Mouse (Mus musculus) stomach, embryonic 15.5 days (tissue): ENCODE measurements around the gene Btg2. TPM values are rescaled to one million over a fixed set of nuclear protein-coding genes. Genes with fewer than 3 reads are reported as not detected.

Experiments used
- ATAC-seq: fragments of 200-750 bp; cut with Nextera tagmentation; 2 replicates; pipeline ENCODE4 v1.8.0; 2017; ENCODE audit warnings: low read depth, moderate number of reproducible peaks, moderate TSS enrichment; ENCODE audit not compliant: insufficient read depth, low FRiP score
- H3K27ac ChIP-seq: fragments of 300-500 bp; sonication (generic); 2 replicates; pipeline ENCODE4 v1.5.1; 2015; ENCODE audit warnings: mild to moderate bottlenecking, inconsistent platforms
- H3K27me3 ChIP-seq: fragments of 300-500 bp; sonication (generic); replicated peaks from 2 replicates; pipeline ENCODE4 v1.6.1; 2015; ENCODE audit warnings: inconsistent platforms
- H3K36me3 ChIP-seq: fragments of 300-500 bp; sonication (generic); 2 replicates; pipeline ENCODE4 v1.6.1; 2015; ENCODE audit warnings: inconsistent platforms
- H3K4me1 ChIP-seq: fragments of 300-500 bp; sonication (generic); 2 replicates; pipeline ENCODE4 v1.6.1; 2015; ENCODE audit warnings: inconsistent platforms
- H3K4me2 ChIP-seq: fragments of 300-500 bp; sonication (generic); 2 replicates; pipeline ENCODE4 v1.6.1; 2015; ENCODE audit warnings: mild to moderate bottlenecking, inconsistent platforms
- H3K4me3 ChIP-seq: fragments of 300-500 bp; sonication (generic); replicated peaks from 2 replicates; pipeline ENCODE4 v1.5.1; 2015; ENCODE audit warnings: inconsistent platforms
- H3K9ac ChIP-seq: fragments of 300-500 bp; sonication (generic); 2 replicates; pipeline ENCODE4 v1.6.1; 2015; ENCODE audit warnings: inconsistent platforms
- H3K9me3 ChIP-seq: fragments of 300-500 bp; sonication (generic); 2 replicates; pipeline ENCODE4 v1.6.1; 2016; ENCODE audit warnings: inconsistent platforms
- WGBS: fragments of 180-500 bp; shearing (Covaris S2); methylation state at CpG from one replicate; pipeline ENCODE4 v1.1.7; 2015; 5-methylcytosine and 5-hydroxymethylcytosine counted together
- polyA plus RNA-seq: library from polyadenylated mRNA; unstranded; fragments of >200 nt; fragmentation: Nextera tagmentation; extraction: Ambion mirVana; gene quantifications from 2 replicates; pipeline ENCODE4 v1.2.1, GENCODE M21; 2015

Gene Btg2
- polyA plus RNA-seq = 72.2 and 72.4 TPM in 2 replicates

DNA sequence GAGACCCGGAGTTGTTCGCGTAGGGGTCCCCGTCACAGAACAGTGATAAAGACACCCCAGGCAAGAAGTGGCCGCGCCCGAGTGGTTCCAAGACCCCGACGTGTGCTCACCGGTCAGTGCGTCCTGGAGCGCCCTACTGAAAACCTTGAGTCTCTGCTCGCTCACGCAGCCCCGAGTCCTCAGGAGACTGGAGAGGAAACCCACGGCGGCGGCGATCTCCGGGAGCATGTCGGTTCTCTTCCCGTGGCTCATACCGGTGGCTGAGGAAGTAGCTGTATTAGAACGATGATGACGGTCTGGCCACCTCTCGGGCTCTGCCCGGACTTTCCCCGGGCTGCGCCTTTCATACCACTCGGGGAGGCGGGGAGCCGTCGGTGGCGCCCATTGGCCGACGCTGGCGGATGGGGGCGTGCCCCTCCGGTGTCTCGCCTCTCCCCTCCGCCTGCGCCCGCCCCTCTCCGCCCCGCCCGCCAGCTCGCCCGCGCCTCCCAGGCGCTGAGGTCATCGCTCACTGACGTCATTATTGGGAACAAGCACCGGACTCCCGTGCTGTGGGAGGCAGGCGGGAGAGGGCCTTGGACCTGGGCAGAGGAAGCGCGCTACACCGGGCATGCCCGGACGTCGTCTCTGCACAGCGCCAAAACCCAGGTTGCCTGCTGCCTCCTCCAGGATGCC, at the start of gene Btg2:
Gene Btg2 (minus strand): TSS at position 319 of the 675 bp plus-strand sequence.
- no peaks in the 10 kb centered on the region for H3K27me3 ChIP-seq
- peak within 1 kb of the TSS; percentile 88 for H3K27ac ChIP-seq
- under 1% methylated on average over 62 of the region's 62 CpGs for WGBS
- peak within 1 kb of the TSS; percentile 78 for H3K4me3 ChIP-seq
- H3K36me3 ChIP-seq = peaks cover 2% of the 10 kb centered on the region; the same call in 1 of the 2 replicates
- peak within 1 kb of the TSS; percentile 76 for H3K9ac ChIP-seq
- H3K9me3 ChIP-seq = no peaks in the 10 kb centered on the region
- H3K4me2 ChIP-seq = peak within 1 kb of the TSS; percentile 71
- peaks cover 29% of the 10 kb centered on the region for H3K4me1 ChIP-seq
- ATAC-seq = peak; percentile 95

DNA sequence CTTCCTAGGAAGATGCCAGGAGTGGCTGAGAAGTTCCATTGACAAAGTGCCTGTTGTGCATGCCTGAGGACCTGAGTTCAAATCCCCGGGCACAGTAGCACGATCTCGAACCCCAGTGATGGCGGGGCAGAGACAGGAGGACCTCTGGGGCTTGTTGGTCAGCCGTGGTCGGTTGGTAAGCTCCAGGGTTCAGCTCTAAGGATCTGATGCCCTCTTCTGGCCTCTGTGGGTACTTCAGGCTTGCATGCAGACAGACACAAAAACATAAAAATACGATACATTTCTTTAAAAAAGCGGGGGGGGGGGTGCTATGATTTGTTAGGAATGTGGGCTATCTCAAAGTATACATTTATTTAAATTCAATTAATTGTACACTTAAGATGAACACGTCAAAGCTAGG, 43.3 kb upstream of the Btg2 start:
- Histone ChIP-seq H3K9me3 (no peaks in the 10 kb centered on the region), H3K4me2 (no peak overlapping the region), H3K4me1 (no peaks in the 10 kb centered on the region), H3K27me3 (no peaks in the 10 kb centered on the region), H3K4me3 (no peak overlapping the region), H3K36me3 (no peaks in the 10 kb centered on the region), H3K9ac (no peak overlapping the region), H3K27ac (no peak overlapping the region)
- WGBS = 57% methylated on average over 9 of the region's 9 CpGs
- ATAC-seq = no peak

DNA sequence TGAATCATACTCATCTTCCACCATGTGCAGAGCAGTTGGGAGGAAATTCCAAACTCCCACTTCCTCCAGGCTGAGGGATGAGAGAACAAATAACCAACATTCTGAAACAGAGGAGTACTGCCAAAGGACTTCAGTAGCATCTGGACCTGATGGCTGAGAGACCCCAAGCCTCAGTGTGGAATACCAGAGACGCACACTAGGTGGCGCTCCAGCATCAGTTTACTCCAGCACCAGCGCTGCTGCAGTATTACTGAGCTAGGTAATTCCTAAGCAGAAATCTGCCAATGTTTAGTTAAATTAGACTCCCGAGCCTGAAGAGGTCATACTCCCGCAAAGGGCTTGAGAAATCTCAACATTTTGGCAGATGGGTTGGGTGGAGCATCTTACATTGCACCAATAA, 41.3 kb upstream of the Btg2 start:
- no peaks in the 10 kb centered on the region for H3K4me1 ChIP-seq
- under 1% methylated on average over 5 of the region's 5 CpGs for WGBS
- no peaks in the 10 kb centered on the region for H3K9me3 ChIP-seq
- no peak overlapping the region for H3K9ac ChIP-seq
- ATAC-seq = no peak
- no peaks in the 10 kb centered on the region for H3K36me3 ChIP-seq
- no peak overlapping the region for H3K4me3 ChIP-seq
- H3K27me3 ChIP-seq = no peaks in the 10 kb centered on the region
- no peak overlapping the region for H3K4me2 ChIP-seq
- H3K27ac ChIP-seq = no peak overlapping the region

DNA sequence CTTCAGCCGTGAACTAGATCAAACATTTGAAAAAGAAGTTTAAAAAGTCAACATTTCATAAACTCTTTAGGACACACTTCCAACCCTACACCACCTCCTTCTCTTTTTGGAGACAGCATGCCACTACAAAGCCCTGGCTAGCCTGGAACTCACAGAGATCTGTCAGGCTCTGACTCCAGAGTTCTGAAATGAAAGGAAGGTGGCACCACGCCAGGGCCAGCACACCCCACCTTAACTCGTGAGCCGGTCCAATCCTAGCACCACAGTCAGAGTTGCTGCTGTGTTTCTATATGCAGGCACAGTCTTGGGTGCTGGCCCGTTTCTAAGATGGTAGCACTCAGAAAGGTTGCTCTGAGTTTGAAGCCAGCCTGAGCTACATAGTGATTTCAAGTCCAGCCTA, 38.2 kb upstream of the Btg2 start:
- no peak overlapping the region for H3K4me2 ChIP-seq
- no peaks in the 10 kb centered on the region for H3K36me3 ChIP-seq
- WGBS = 62% methylated on average over 5 of the region's 5 CpGs
- no peak overlapping the region for H3K27ac ChIP-seq
- ATAC-seq = no peak
- H3K27me3 ChIP-seq = no peaks in the 10 kb centered on the region
- no peak overlapping the region for H3K9ac ChIP-seq
- no peaks in the 10 kb centered on the region for H3K9me3 ChIP-seq
- H3K4me1 ChIP-seq = no peaks in the 10 kb centered on the region
- H3K4me3 ChIP-seq = no peak overlapping the region

DNA sequence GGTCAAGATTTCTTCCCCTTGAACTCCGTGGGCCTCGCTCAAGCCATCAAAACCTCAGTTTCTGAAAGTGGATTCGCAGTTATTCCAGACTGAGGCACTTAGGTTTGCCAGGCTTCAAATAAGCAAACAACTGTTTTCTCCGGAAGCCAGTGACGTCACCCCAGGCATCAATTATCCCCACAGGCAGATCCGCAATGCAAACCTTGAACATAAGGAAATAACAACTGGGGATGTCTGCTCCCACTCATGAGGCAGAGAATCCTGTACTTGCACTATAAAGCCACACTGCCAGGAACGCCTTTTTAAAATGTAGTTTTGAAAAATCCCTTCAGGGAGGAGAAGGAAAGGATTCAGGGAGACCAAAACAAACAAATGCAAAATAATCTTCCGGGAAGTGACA, 36.5 kb upstream of the Btg2 start:
- Histone ChIP-seq H3K4me3 (no peak overlapping the region), H3K27me3 (no peaks in the 10 kb centered on the region), H3K9me3 (no peaks in the 10 kb centered on the region), H3K27ac (no peak overlapping the region), H3K36me3 (no peaks in the 10 kb centered on the region), H3K4me1 (no peaks in the 10 kb centered on the region), H3K9ac (no peak overlapping the region), H3K4me2 (no peak overlapping the region)
- no peak for ATAC-seq
- 57% methylated on average over 8 of the region's 8 CpGs for WGBS

DNA sequence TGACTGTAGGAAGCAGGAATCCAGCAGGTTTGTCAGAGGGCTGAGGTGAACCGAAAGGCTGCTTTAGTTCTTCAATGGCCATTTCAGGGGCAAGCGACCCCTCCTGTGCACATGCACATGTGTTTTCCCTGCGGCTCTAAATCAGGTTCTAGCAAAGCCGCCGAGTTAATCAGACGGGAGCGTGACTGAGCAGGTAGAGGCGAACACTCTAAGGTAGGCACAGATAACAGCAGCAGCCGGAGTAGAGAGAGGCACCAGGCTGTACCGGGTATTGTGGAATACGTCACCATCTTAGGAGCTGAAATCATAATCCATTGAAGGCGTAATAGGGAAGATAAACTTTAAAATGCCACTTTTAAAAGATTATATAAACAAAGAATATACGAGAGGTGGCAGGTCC, 35.8 kb upstream of the Btg2 start:
- Histone ChIP-seq H3K36me3 (no peaks in the 10 kb centered on the region), H3K4me3 (no peak overlapping the region), H3K9me3 (no peaks in the 10 kb centered on the region), H3K4me2 (no peak overlapping the region), H3K9ac (no peak overlapping the region), H3K27ac (peak overlapping the region; percentile 17; the same call in 1 of the 2 replicates), H3K4me1 (no peaks in the 10 kb centered on the region), H3K27me3 (no peaks in the 10 kb centered on the region)
- no peak for ATAC-seq
- 67% methylated on average over 13 of the region's 13 CpGs for WGBS

DNA sequence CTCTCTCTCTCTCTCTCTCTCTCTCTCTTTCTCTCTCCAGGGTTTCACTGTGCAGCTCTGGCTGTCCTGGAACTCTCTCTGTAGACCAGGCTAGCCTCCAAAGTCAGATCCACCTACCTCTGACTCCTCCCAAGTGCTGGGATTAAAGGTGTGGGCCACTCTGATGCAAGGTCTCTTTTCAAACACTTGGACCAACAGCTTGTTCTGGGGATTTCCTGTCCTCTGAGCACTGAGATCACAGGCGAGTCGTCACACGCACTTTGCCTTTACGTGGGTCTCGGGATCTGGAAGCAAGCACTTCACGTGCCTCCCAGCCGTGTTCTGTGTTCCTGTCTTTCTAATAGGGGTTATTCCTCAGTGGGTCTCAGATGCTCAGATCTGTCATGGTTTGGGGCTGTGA, 35.1 kb upstream of the Btg2 start:
- Histone ChIP-seq H3K4me1 (no peaks in the 10 kb centered on the region), H3K9me3 (no peaks in the 10 kb centered on the region), H3K27me3 (no peaks in the 10 kb centered on the region), H3K27ac (no peak overlapping the region; the same call in 1 of the 2 replicates), H3K4me2 (no peak overlapping the region), H3K36me3 (no peaks in the 10 kb centered on the region), H3K9ac (no peak overlapping the region), H3K4me3 (no peak overlapping the region)
- whole genome bisulfite sequencing = 68% methylated on average over 7 of the region's 7 CpGs
- no peak for ATAC-seq

DNA sequence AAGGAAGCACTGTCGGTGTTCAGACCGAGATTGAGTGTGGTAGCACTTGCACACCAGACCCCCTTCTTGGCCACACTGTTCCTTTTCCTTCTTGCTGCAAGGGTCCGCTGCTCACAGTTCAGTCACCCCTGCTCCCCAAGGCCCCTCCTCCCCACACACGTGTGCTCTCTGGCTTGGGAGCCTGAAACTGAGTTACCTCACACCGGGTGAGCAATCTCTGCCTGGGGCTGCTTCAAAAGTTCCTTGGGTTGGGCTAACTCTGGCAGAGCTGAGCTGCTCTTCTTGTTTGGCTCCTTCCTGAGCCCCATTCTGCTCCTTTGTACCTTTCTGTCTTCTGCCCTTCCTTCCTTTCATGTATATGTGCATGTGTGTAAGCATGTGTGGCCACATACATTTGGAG, 34.6 kb upstream of the Btg2 start:
- Histone ChIP-seq H3K9ac (no peak overlapping the region), H3K4me2 (no peak overlapping the region)

DNA sequence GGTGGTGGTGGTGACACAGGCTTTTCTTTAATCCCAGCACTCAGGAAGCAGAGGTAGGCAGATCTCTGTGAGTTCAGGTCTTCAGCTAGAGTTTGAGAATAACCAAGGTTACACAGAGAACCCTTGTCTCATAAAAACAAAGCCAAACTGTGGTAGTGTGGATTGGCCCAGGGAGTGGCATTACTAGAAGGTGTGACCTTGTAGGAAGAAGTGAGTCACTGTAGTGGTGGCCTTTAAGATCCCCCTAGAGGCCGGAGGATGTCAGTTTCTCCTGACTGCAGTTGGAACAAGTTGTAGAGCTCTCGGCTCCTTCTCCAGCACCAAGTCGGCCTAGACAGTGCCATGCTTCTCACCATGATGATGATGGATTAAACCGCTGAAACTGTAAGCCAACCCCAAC, 32.1 kb upstream of the Btg2 start, which contains the start of gene Chit1:
Gene Chit1 (plus strand): TSS at position 264 of the 400 bp plus-strand sequence.
- Histone ChIP-seq H3K9ac (no peak within 1 kb of the TSS), H3K27me3 (no peaks in the 10 kb centered on the region), H3K9me3 (no peaks in the 10 kb centered on the region), H3K36me3 (no peaks in the 10 kb centered on the region), H3K4me3 (no peak within 1 kb of the TSS), H3K27ac (no peak within 1 kb of the TSS), H3K4me1 (0 out of 2 replicates have a peak, but pooled peaks cover 4% of the 10 kb centered on the region), H3K4me2 (no peak within 1 kb of the TSS)
- ATAC-seq = no peak; the same call in 1 of the 2 replicates
- 78% methylated on average over 4 of the region's 4 CpGs for WGBS

More for the DNA sequence above, 34.6 kb upstream of the Btg2 start:
- Histone ChIP-seq H3K27ac (peak overlapping the region; percentile 33; the same call in 1 of the 2 replicates), H3K36me3 (no peaks in the 10 kb centered on the region), H3K4me3 (no peak overlapping the region), H3K27me3 (no peaks in the 10 kb centered on the region), H3K4me1 (no peaks in the 10 kb centered on the region), H3K9me3 (no peaks in the 10 kb centered on the region)
- ATAC-seq = no peak
- WGBS = 64% methylated on average over 5 of the region's 5 CpGs

DNA sequence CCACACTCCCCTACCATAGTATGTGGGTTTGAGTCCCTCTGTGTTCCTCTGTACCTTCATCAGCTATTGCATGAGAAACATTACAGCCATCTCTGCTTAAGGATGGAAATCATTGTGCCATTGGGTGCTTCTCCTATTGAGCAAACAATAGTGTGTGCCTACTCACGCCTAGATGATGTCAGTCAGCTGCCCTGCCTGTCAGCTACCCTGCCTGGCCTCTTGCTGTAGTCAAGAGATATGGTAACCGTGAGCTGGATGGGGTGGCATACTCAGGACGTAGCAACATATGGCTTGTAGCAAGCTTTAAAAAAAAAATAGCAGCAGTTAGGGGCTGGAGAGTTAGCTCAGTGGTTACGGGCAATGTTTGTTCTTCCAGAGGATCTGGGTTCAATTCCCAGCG, 31.5 kb upstream of the Btg2 start:
- Histone ChIP-seq H3K27ac (no peak overlapping the region), H3K4me1 (0 out of 2 replicates have a peak, but pooled peaks cover 5% of the 10 kb centered on the region), H3K9ac (no peak overlapping the region), H3K36me3 (no peaks in the 10 kb centered on the region), H3K4me2 (no peak overlapping the region), H3K4me3 (no peak overlapping the region), H3K9me3 (no peaks in the 10 kb centered on the region), H3K27me3 (no peaks in the 10 kb centered on the region)
- WGBS = 74% methylated on average over 5 of the region's 5 CpGs
- peak; percentile 60; the same call in 1 of the 2 replicates for ATAC-seq

DNA sequence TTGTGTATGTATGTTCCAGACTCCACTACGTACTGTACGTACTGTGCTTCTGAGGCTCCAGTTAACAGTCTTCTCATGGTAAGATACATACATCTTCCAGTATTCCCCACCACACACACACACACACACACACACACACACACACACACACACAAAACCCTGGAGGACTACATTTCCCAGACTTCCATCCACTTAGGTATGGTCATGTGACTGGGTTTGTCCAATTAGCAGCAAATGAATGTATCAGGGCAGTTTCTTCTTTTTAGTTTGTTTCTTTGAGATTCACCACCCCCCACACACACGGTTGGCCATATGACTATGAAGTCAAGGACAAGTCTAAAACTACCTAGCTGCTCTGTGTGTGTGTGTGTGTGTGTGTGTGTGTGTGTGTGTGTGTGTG, 31.1 kb upstream of the Btg2 start:
- Histone ChIP-seq H3K4me2 (no peak overlapping the region), H3K4me1 (0 out of 2 replicates have a peak, but pooled peaks cover 5% of the 10 kb centered on the region), H3K36me3 (no peaks in the 10 kb centered on the region), H3K27ac (no peak overlapping the region), H3K27me3 (no peaks in the 10 kb centered on the region), H3K9me3 (no peaks in the 10 kb centered on the region), H3K9ac (no peak overlapping the region), H3K4me3 (no peak overlapping the region)
- WGBS = 88% methylated on average over 3 of the region's 3 CpGs
- no peak; the same call in 1 of the 2 replicates for ATAC-seq

DNA sequence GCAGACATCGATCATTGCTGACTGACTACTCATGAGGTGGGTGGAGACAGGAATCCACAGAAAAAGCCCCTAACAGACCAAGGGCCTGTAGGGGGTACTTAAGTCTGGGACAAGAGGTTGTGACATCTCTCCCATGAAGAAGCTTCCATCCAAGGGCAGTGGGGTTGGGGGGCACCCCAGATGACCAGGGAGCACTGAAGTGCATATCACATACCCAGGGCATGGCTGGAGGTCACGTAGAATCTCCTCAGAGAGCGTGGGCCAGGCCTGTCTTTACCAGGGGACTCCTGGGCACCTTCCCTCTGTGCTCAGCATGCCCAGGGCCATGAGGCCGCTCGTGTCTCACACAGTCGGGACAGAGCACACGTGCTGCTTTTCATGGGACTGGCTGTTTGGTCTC, 28.9 kb upstream of the Btg2 start:
- H3K4me3 ChIP-seq = no peak overlapping the region
- 88% methylated on average over 7 of the region's 7 CpGs for WGBS
- no peak overlapping the region for H3K27ac ChIP-seq

More for the DNA sequence above, 28.9 kb upstream of the Btg2 start:
- H3K4me1 ChIP-seq = 0 out of 2 replicates have a peak, but pooled peaks cover 5% of the 10 kb centered on the region
- no peaks in the 10 kb centered on the region for H3K36me3 ChIP-seq
- H3K9ac ChIP-seq = no peak overlapping the region
- H3K27me3 ChIP-seq = no peaks in the 10 kb centered on the region
- no peaks in the 10 kb centered on the region for H3K9me3 ChIP-seq
- H3K4me2 ChIP-seq = no peak overlapping the region
- no peak for ATAC-seq
